Mouse (Mus musculus): Measurements from ENCODE around the gene Ces4a. TPM values are rescaled to one million over a fixed set of nuclear protein-coding genes. Genes with fewer than 3 reads are reported as not detected.
"Not testable (repeated sequence)": the region's sequence is repeated elsewhere in the genome, so short reads cannot be mapped to it uniquely, and the experiment has no call there.

The Ces4a gene
- polyA plus RNA-seq, 1 experiment from 2014 or later = not detected

DNA sequence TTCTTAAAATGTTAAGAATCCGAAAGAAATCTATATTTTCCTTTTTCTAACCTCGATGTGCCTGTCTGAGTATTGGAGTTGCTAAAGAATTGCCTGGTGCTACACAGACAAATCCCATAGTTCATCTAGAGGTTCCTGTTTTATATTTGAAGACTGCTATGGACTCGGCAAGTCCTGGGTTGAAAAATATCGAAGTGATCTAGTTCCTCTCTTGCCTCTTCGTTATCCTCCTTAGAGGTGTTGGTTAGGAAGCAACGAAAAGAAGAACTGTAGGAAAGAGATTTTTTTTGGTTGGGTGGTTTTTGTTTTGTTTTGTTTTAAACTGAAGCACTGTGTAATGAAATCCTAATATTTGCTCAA, 40.4 kb downstream of the Ces4a start:
- no peak for ATAC-seq (ENCODE audit: low read depth)
- peak overlapping the region; percentile 70 for H3K4me3 ChIP-seq (ENCODE audit: low read depth, low read length)
- WGBS (ENCODE audit: insufficient replicate concordance) = 8% methylated on average over 6 of the region's 6 CpGs
- H3K27ac ChIP-seq (ENCODE audit: low read length) = no peak overlapping the region
- H3K27me3 ChIP-seq (ENCODE audit: control insufficient read depth, insufficient read depth, low read depth, low read length) = peaks cover 34% of the 10 kb centered on the region
- no peaks in the 10 kb centered on the region for H3K36me3 ChIP-seq (ENCODE audit: control insufficient read depth, insufficient read depth)
- no peaks in the 10 kb centered on the region for H3K4me1 ChIP-seq (ENCODE audit: control insufficient read depth, low read depth, low read length)
- no peaks in the 10 kb centered on the region for H3K9me3 ChIP-seq (replicated peaks; ENCODE audit: control insufficient read depth, low read length)
- no peak overlapping the region for H3K9ac ChIP-seq (ENCODE audit: low read depth, low read length)
- peak overlapping the region; percentile 71 for H3K4me2 ChIP-seq (ENCODE audit: low read depth, low read length)

GRCm38 (mm10) chr8:105175287-105175686, 43.7 kb downstream of the Ces4a start:
- not testable (repeated sequence) for H3K4me1 ChIP-seq (ENCODE audit: control insufficient read depth, low read depth, low read length); H3K27ac ChIP-seq (ENCODE audit: low read length); H3K9me3 ChIP-seq (replicated peaks; ENCODE audit: control insufficient read depth, low read length); ATAC-seq (ENCODE audit: low read depth); H3K4me3 ChIP-seq (ENCODE audit: low read depth, low read length); H3K4me2 ChIP-seq (ENCODE audit: low read depth, low read length); H3K36me3 ChIP-seq (ENCODE audit: control insufficient read depth, insufficient read depth); H3K9ac ChIP-seq (ENCODE audit: low read depth, low read length)
- 75% methylated on average over 3 of the region's 3 CpGs for WGBS (ENCODE audit: insufficient replicate concordance)
- peaks cover 20% of the 10 kb centered on the region for H3K27me3 ChIP-seq (ENCODE audit: control insufficient read depth, insufficient read depth, low read depth, low read length)

GRCm38 (mm10) chr8:105178211-105178800, 46.7 kb downstream of the Ces4a start:
- Histone ChIP-seq H3K27ac (ENCODE audit: low read length) (no peak overlapping the region), H3K9ac (ENCODE audit: low read depth, low read length) (no peak overlapping the region), H3K4me1 (ENCODE audit: control insufficient read depth, low read depth, low read length) (no peaks in the 10 kb centered on the region), H3K27me3 (ENCODE audit: control insufficient read depth, insufficient read depth, low read depth, low read length) (no peaks in the 10 kb centered on the region), H3K36me3 (ENCODE audit: control insufficient read depth, insufficient read depth) (no peaks in the 10 kb centered on the region), H3K9me3 (replicated peaks; ENCODE audit: control insufficient read depth, low read length) (no peaks in the 10 kb centered on the region), H3K4me3 (ENCODE audit: low read depth, low read length) (no peak overlapping the region), H3K4me2 (ENCODE audit: low read depth, low read length) (no peak overlapping the region)
- ATAC-seq (ENCODE audit: low read depth) = no peak
- WGBS (ENCODE audit: insufficient replicate concordance) = 71% methylated on average over 6 of the region's 6 CpGs

- H3K36me3 ChIP-seq (ENCODE audit: control insufficient read depth, insufficient read depth) = no peaks in the 10 kb centered on the region
- H3K4me2 ChIP-seq (ENCODE audit: low read depth, low read length) = no peak overlapping the region
- H3K27ac ChIP-seq (ENCODE audit: low read length) = no peak overlapping the region
- no peaks in the 10 kb centered on the region for H3K27me3 ChIP-seq (ENCODE audit: control insufficient read depth, insufficient read depth, low read depth, low read length)
- H3K9me3 ChIP-seq (replicated peaks; ENCODE audit: control insufficient read depth, low read length) = no peaks in the 10 kb centered on the region
- H3K4me3 ChIP-seq (ENCODE audit: low read depth, low read length) = no peak overlapping the region
- ATAC-seq (ENCODE audit: low read depth) = no peak
- no peak overlapping the region for H3K9ac ChIP-seq (ENCODE audit: low read depth, low read length)
- WGBS (ENCODE audit: insufficient replicate concordance) = 47% methylated on average over 1 of the region's 1 CpGs
- no peaks in the 10 kb centered on the region for H3K4me1 ChIP-seq (ENCODE audit: control insufficient read depth, low read depth, low read length)
These were observed 50.6 kb downstream of the Ces4a start for GRCm38 (mm10) chr8:105182201-105182600.

- no peak overlapping the region for H3K27ac ChIP-seq (ENCODE audit: low read length)
- WGBS (ENCODE audit: insufficient replicate concordance) = 43% methylated on average over 1 of the region's 1 CpGs
- H3K9me3 ChIP-seq (replicated peaks; ENCODE audit: control insufficient read depth, low read length) = no peaks in the 10 kb centered on the region
- H3K4me1 ChIP-seq (ENCODE audit: control insufficient read depth, low read depth, low read length) = no peaks in the 10 kb centered on the region
- no peak overlapping the region for H3K4me3 ChIP-seq (ENCODE audit: low read depth, low read length)
- no peaks in the 10 kb centered on the region for H3K36me3 ChIP-seq (ENCODE audit: control insufficient read depth, insufficient read depth)
- no peak for ATAC-seq (ENCODE audit: low read depth)
- no peak overlapping the region for H3K9ac ChIP-seq (ENCODE audit: low read depth, low read length)
- no peak overlapping the region for H3K4me2 ChIP-seq (ENCODE audit: low read depth, low read length)
- no peaks in the 10 kb centered on the region for H3K27me3 ChIP-seq (ENCODE audit: control insufficient read depth, insufficient read depth, low read depth, low read length)
These were observed 54.9 kb downstream of the Ces4a start for GRCm38 (mm10) chr8:105186467-105187005.

- no peaks in the 10 kb centered on the region for H3K27me3 ChIP-seq (ENCODE audit: control insufficient read depth, insufficient read depth, low read depth, low read length)
- WGBS (ENCODE audit: insufficient replicate concordance) = 77% methylated on average over 5 of the region's 5 CpGs
- H3K9ac ChIP-seq (ENCODE audit: low read depth, low read length) = no peak overlapping the region
- H3K4me1 ChIP-seq (ENCODE audit: control insufficient read depth, low read depth, low read length) = no peaks in the 10 kb centered on the region
- no peak overlapping the region for H3K4me3 ChIP-seq (ENCODE audit: low read depth, low read length)
- ATAC-seq (ENCODE audit: low read depth) = no peak
- no peak overlapping the region for H3K27ac ChIP-seq (ENCODE audit: low read length)
- peaks cover 4% of the 10 kb centered on the region; the same call in 1 of the 2 replicates for H3K36me3 ChIP-seq (ENCODE audit: control insufficient read depth, insufficient read depth)
- no peak overlapping the region for H3K4me2 ChIP-seq (ENCODE audit: low read depth, low read length)
- H3K9me3 ChIP-seq (replicated peaks; ENCODE audit: control insufficient read depth, low read length) = no peaks in the 10 kb centered on the region
These were observed 60.6 kb downstream of the Ces4a start for GRCm38 (mm10) chr8:105192182-105192581.

Other genes starting within 250 kb of the Ces4a start
- gene Ces2e, start 205.5 kb upstream of the Ces4a start, polyA plus RNA-seq (2015; fragmentation: Nextera tagmentation; extraction: Ambion mirVana) = 3.5 and 4.0 TPM in 2 replicates
- not detected in 2 replicates for gene Ces2f, start 184.4 kb upstream of the Ces4a start, polyA plus RNA-seq (2015; fragmentation: Nextera tagmentation; extraction: Ambion mirVana)
- gene Ces2g, start 170.1 kb upstream of the Ces4a start, polyA plus RNA-seq (2015; fragmentation: Nextera tagmentation; extraction: Ambion mirVana) = 21.4 and 26.8 TPM in 2 replicates
- gene Ces2h, start 130.9 kb upstream of the Ces4a start, polyA plus RNA-seq (2015; fragmentation: Nextera tagmentation; extraction: Ambion mirVana) = not detected in 2 replicates
- 0.71 and 0.83 TPM in 2 replicates for gene Ces3a, start 83.2 kb upstream of the Ces4a start, polyA plus RNA-seq (2015; fragmentation: Nextera tagmentation; extraction: Ambion mirVana)
- not detected in 2 replicates for gene Ces3b, start 48.0 kb upstream of the Ces4a start, polyA plus RNA-seq (2015; fragmentation: Nextera tagmentation; extraction: Ambion mirVana)
- 6.6 and 7.5 TPM in 2 replicates for gene Cbfb, start 38.9 kb downstream of the Ces4a start, polyA plus RNA-seq (2015; fragmentation: Nextera tagmentation; extraction: Ambion mirVana)
- gene D230025D16Rik, start 93.3 kb downstream of the Ces4a start, polyA plus RNA-seq (2015; fragmentation: Nextera tagmentation; extraction: Ambion mirVana) = 18.7 and 19.7 TPM in 2 replicates
- gene B3gnt9, start 123.4 kb downstream of the Ces4a start, polyA plus RNA-seq (2015; fragmentation: Nextera tagmentation; extraction: Ambion mirVana) = 2.1 and 2.5 TPM in 2 replicates
- gene Tradd, start 132.8 kb downstream of the Ces4a start, polyA plus RNA-seq (2015; fragmentation: Nextera tagmentation; extraction: Ambion mirVana) = 12.5 and 14.0 TPM in 2 replicates
- 1.4 TPM in 2 replicates for gene Fbxl8, start 132.8 kb downstream of the Ces4a start, polyA plus RNA-seq (2015; fragmentation: Nextera tagmentation; extraction: Ambion mirVana)
- 0.08 and 0.09 TPM in 2 replicates for gene Hsf4, start 138.0 kb downstream of the Ces4a start, polyA plus RNA-seq (2015; fragmentation: Nextera tagmentation; extraction: Ambion mirVana)
- gene Nol3, start 144.3 kb downstream of the Ces4a start, polyA plus RNA-seq (2015; fragmentation: Nextera tagmentation; extraction: Ambion mirVana) = 0.12 and 0.19 TPM in 2 replicates
- gene 4931428F04Rik, start 158.1 kb downstream of the Ces4a start, polyA plus RNA-seq (2015; fragmentation: Nextera tagmentation; extraction: Ambion mirVana) = 0.55 and 0.84 TPM in 2 replicates
- gene Exoc3l, start 164.3 kb downstream of the Ces4a start, polyA plus RNA-seq (2015; fragmentation: Nextera tagmentation; extraction: Ambion mirVana) = 5.9 and 6.5 TPM in 2 replicates
- 169 and 187 TPM in 2 replicates for gene E2f4, start 165.9 kb downstream of the Ces4a start, polyA plus RNA-seq (2015; fragmentation: Nextera tagmentation; extraction: Ambion mirVana)
- 4.7 and 5.3 TPM in 2 replicates for gene Elmo3, start 173.8 kb downstream of the Ces4a start, polyA plus RNA-seq (2015; fragmentation: Nextera tagmentation; extraction: Ambion mirVana)
- gene Lrrc29, start 194.5 kb downstream of the Ces4a start, polyA plus RNA-seq (2015; fragmentation: Nextera tagmentation; extraction: Ambion mirVana) = 11.1 and 12.5 TPM in 2 replicates
- 81.4 and 82.0 TPM in 2 replicates for gene Tmem208, start 194.6 kb downstream of the Ces4a start, polyA plus RNA-seq (2015; fragmentation: Nextera tagmentation; extraction: Ambion mirVana)
- 0.46 and 0.60 TPM in 2 replicates for gene Fhod1, start 216.2 kb downstream of the Ces4a start, polyA plus RNA-seq (2015; fragmentation: Nextera tagmentation; extraction: Ambion mirVana)
- gene Slc9a5, start 217.0 kb downstream of the Ces4a start, polyA plus RNA-seq (2015; fragmentation: Nextera tagmentation; extraction: Ambion mirVana) = 0.13 TPM in 2 replicates
- not detected in 2 replicates for gene Plekhg4, start 241.5 kb downstream of the Ces4a start, polyA plus RNA-seq (2015; fragmentation: Nextera tagmentation; extraction: Ambion mirVana)

Measured in liver, embryonic 16.5 days (tissue).